Mouse (Mus musculus) 416B (cell line): ENCODE measurements at regions not wholly inside any gene's neighbourhood (a gene's known extent, or its start where the extent isn't known, plus 50 kb on each side); places are given as distances from the start of the nearest gene placed in this dataset.
"Not testable (repeated sequence)": the region's sequence is repeated elsewhere in the genome, so short reads cannot be mapped to it uniquely, and the experiment has no call there.

Experiments used
- DNase-seq: peaks from one replicate; pipeline ENCODE4 v3.0.0; 2011; ENCODE audit warnings: low read depth

- DNase-seq: no peak
Measured at GRCm38 (mm10) chr6:117678276-117678675, 162.7 kb upstream of the Zfp637 start.

DNA sequence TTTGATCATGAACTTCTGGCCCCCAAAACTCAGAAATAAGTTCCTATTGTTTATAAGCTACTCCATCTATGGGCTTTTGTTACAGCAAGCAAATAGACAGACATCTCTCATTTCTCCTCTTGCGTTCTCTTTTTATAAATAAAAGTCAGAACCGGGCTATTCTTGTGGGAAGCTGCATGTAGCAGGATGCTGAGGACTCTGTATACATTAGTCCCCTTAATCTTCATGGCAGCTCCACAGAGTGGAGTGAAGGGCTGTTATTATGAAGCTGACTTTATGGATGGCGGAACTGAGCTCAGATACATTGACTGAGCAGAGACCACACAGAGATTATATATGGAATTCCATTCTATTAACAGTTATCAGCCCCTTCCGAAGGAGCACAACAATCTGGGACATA is 162.1 kb upstream of the Zfp637 start:
- DNase-seq: no peak

DNA sequence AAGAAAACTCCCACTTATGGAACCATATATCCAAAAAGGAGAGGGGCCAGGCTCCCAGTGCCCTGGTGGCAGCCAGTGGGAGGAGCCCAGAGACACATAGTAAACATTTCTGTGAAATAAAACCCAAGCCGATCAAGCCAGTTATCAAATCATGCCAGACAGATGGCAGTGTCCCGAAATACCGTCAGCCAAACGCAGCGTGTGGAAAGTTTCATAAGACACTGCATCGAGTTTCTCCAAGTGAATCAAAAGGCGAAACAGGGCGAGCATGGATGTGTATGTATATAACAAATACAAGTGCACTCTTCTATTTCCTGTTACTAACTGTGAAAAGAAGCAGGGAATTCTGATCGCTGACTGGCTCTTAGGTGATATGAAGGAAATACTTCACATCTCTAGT is 154.8 kb upstream of the Zfp637 start:
- DNase-seq: no peak

DNA sequence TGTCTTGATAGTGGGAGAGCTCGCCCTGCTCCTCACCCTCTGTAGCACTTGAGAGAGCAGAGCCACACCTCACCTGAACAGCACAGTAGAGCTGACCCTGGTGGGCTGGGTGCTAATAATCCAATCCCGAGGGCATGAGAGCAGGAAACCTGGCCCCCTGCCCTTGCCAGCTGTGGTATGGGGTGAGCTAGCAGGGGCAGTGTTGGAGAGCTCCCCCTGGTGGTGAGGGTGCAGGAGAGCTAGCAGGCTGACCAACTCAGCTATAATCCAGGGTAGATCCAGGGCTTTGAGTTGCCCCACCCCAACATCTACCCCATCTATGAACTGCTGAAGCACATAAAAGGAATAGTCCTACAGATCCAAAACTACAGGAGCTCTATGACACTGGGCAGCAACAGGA is 153.9 kb upstream of the Zfp637 start:
- peak; percentile 51 for DNase-seq

DNA sequence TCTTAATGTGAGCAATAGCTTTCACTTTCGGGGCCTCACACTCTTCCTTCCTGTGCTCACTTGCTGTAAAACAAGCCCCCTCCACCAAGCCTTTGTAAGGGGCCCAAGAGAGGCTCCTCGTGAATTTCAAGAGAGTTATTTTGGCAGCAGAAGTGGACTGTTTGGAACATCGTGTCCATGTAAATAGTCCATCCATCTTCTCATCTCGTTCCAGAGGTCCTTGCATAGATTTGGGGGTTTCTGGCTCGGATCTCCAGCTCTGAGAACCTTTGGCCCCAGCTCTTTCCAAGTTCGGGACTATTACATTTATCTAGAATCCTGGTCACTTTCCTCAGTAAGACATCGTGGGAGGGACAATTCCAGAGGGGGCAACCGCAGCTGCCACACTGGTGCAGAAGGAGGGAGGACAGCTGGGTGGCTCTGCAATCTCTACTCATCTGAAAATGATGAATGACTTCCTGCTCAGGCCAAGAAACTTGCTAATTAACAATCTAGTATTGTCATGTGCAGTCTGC is 152.3 kb upstream of the Zfp637 start:
- no peak for DNase-seq

DNA sequence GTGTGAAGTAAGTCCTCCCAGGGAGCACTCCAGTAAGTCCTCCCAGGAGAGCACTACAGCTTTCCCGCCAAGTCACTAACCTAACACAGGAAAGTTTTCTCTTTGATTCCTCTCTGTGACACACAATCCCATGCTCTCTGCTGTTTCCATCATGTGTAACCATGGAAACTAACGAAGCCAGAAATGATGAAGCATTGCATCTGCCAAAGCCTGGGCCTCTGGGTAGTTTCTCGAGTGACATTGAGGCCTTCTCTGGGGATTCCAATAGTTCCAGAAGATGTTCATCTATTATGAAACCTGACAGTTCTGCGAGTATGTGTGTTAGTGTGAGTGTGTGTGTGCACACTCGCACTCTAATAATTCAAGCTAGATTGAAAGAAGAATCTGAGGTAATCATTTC is 140.7 kb upstream of the Zfp637 start:
- no peak for DNase-seq

- DNase-seq: no peak
Measured at GRCm38 (mm10) chr6:117701547-117701946, 139.4 kb upstream of the Zfp637 start.

- DNase-seq: peak; percentile 7
Measured at GRCm38 (mm10) chr6:117706006-117706405, 135.0 kb upstream of the Zfp637 start.

DNA sequence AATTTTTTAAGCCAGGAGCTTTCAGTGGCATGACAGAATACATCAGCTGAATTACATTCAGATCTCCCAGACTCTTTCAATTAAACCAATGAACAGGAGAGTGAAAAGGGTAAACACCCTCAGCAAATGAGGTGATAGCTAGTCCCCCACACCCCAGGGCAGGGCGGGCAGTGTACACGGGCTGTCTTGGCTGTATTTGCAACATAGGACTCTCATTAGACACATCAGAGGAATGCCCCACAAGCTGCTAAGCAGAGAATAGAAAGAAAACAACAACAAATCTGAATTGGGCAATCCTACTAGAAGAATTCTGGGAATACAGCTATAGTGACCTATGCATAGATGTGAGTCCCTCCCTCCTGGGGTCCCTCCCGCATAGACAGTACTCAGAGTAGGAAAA is 131.8 kb upstream of the Zfp637 start:
- no peak for DNase-seq

GRCm38 (mm10) chr6:117715056-117715777 is 125.8 kb upstream of the Zfp637 start:
- no peak for DNase-seq

GRCm38 (mm10) chr6:117716422-117716821 is 124.6 kb upstream of the Zfp637 start:
- not testable (repeated sequence) for DNase-seq

DNA sequence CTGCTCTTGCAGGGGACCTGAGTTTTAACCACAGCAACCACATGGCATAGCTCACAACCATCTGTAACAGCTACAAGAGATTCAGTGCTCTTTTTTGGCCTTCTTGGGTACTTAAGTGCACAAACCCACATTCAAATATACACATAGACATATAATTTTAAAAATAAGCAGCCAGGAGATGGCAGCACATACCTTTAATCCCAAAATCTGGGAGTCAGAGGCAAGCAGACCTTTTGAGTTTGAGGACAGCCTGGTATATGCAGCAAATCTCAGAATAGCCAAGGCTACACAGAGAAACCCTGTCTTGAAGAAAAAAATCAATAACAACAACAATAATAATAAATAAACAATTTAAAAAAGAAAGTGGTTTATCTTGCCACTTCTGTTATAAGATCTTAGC is 88.6 kb upstream of the Zfp637 start:
- peak; percentile 51 for DNase-seq

GRCm38 (mm10) chr6:117755682-117756081 is 85.3 kb upstream of the Zfp637 start:
- peak; percentile 69 for DNase-seq

DNA sequence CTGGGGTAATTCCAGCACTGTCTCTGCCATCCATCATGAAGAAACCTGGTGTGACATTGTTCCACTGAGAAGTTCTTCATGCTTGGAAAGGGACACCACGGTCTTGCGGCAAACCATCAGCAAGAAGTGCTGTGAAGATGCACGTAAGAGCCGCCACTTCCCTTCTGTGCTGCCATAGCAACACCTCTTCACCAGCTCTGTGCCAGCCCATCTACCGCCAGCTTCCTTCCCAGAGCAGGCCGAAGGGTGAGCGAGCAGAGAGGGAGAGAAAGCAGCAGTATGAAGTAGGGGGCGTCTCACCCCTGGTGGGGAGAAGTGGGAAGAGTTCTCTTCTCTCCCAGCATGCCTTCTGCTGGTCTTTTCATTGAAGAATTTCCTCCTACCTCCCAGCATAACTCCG is 84.8 kb upstream of the Zfp637 start:
- DNase-seq: peak; percentile 88

DNA sequence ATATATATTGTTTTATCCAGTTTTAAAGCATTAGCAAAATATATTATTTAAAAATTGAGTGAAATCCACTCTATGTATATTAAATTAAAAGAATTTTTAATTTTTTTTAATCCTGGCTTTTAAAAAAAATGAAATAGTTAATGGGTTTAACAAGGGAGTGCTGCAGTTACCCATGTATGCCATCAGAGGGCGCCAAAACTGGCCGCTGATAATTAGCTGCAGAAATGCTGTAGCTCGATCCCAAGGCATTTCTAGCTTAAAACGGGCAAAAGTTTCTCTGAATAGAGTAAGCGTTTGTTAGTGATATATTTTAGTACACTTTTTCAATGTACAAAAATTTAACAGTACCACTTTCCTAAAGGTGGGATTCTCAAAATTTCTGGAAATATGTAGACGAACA is 82.5 kb upstream of the Zfp637 start:
- peak; percentile 74 for DNase-seq

GRCm38 (mm10) chr6:117771506-117771905 is 69.5 kb upstream of the Zfp637 start:
- DNase-seq: no peak

DNA sequence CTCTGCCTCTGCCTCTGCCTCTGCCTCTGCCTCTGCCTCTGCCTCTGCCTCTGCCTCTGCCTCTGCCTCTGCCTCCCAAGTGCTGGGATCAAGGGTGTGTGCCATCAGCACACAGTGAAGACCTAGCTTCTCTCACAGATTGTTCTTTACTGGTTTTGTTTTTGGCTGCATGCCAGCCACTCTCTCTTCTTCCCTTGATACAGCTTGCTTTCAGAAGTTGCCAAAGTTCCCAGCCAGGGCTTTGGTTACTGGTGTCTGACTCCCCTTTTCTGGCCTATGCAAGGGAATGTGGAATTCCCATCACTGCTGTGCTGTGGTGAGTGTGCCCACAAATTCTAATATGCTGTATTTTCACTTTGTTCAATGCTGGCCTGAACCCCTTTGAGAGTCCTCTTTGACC is 68.6 kb upstream of the Zfp637 start:
- DNase-seq: peak; percentile 13

DNA sequence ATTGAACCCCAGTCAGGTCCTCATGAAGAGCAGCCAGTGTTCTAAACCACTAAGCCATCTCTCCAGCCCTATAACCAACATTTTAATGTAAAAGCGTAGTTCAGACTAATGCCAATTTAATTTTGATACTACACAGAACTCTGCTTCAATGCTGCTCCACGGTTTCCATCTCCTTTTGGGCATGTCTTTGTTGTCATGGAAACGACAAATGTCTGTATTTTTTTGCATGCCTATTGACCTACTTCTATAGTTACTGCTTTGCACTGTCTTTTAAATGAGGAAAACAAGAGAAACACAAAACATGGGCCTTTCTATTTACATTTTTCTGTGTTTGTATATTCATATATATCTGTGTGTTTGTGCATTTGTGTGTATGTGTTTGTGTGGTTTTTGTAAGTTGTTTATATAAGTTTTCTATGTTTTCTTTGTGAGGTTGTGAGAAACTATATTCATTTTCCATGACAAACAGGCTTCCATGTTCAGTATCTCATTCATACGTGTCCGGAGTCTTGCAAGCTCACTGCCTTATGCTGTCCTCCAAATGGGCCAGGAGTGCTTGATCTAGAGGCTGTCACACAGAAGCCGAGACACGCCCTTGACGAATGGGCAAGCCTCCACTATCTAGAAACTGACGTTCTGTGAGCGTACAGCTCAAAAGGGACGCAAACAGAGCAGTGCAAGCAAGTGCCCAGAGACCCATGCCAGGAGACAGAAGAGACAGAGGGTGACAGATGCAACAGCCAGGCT is 65.5 kb upstream of the Zfp637 start:
- DNase-seq: no peak

DNA sequence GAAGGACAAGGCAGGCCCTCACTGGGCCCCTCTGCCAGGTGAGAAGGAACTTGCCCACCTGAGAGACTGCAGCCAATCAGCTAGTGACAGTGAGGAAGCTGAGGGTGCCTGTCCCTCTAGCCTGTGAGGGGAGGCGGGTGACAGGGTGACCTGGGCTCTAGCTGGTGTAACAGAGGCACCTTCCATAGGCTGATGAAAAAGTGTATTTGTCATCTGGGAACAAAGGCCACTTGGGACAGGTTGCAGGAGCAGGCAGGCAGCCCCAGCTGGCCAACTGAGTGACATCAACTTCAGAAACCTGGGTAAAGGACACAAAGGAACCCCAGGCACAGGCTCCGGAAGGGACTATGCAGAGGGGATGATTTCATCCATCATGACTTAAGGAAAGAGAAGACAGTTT is 63.0 kb upstream of the Zfp637 start:
- no peak for DNase-seq

GRCm38 (mm10) chr6:117778481-117778880 is 62.5 kb upstream of the Zfp637 start:
- no peak for DNase-seq

- no peak for DNase-seq
Measured at GRCm38 (mm10) chr6:117779020-117779419, 62.0 kb upstream of the Zfp637 start.

DNA sequence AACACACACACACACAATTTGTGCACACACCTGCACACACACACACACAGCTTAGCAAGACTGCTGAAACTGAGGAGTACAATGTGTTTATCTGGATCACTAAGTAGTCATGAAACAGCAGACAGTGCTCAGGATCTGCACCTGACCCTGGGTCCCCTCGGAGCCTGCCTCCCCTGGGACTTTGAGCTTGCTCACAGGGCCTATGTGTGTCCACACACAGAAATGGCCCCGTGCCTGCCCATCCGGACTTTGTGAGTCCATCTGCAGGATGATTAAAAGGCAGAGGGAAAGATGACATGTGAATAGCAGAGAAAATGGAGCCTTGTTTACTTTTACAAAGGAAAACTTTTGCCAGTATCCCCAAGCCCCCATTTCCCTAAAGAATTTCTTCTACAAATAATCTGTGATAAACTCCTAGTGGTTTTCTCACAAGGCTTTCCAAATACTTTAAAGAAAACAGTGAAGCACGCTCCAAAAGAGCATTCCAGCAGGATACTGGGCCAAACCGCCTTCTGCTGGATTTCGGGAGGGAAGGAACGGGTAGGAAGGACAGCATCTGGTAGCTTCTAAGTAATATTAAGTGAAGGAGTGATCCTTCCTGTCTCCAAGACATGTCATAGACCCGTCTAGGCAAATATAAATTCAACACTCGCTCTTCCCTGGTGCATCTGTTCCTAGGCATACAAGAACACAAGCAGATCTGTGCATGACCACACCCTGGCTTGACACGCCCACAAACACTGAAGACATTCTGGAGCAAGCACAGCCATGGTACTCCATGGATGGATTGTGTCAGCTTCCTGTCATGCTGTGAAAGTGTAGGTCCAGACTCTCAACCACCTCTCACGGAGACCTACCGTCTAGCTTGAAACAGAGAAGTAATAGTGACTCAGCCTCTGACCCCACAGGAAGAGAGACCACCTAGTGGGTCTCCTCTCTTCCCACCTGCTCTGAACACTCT is 52.1 kb upstream of the Zfp637 start:
- DNase-seq: no peak
